Mouse (Mus musculus): Measurements from ENCODE around the gene Slc39a10.
A peak's percentile ranks its signal among the peaks of the same experiment; 100 is the strongest.

Slc39a10 gene

DNA sequence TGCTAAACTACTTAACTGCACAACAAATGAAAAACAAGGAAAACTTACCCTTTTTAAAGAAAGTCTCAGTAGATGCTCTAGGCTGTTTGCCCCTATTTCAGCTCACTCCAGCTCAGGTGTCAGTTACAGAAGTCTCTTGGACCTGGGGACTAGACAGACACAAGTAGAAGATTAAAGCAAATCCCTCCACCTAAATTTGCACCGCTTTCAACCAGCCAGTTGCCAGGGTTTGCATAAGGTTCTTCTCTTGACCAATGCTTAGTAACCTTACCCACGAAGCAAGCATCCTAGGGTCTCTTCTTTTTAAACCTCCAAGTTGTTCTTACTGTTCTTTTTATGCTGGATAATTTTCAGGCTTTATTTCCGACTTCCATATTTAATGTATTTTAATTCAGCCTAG, at the start of gene Slc39a10:
Gene Slc39a10 (minus strand): TSS at position 101 of the 400 bp plus-strand sequence.
- DNase-seq: no peak

DNA sequence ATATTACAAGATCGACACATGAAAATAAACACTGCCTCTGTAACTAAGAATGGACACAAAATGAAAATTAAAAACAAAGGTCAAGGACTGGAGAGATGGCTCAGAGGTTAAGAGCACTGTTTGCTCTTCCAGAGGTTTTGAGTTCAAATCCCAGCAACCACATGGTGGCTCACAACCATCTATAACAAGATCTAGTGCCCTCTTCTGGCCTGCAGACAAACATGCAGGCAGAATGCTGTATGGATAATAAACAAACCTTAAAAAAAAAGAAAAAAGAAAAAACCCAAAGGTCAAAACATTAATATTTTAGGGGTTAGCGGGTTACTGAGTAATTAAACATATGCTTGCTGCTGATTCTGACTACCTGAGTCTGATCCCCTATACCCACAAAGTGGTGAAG, 46.6 kb upstream of the Slc39a10 start:
- no peak for DNase-seq

DNA sequence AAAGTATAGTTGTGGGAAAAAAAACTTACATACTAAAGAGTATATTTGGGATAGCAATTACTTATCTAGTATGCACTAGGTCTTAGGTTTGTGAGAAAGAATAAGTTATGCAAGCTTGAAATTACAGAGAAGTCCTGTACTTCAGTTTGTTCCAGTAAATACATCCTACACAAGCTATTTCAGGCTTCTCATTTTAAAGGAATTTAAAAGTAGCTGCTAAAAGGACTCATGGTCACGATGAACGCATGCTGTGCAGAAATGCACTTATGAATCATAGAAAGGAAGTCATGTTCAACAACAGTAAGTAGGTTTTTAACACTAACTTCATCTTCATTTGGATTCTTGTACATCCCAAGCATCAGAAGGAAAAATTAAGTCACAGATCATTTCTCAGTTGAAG, 45.0 kb upstream of the Slc39a10 start:
- no peak for DNase-seq

DNA sequence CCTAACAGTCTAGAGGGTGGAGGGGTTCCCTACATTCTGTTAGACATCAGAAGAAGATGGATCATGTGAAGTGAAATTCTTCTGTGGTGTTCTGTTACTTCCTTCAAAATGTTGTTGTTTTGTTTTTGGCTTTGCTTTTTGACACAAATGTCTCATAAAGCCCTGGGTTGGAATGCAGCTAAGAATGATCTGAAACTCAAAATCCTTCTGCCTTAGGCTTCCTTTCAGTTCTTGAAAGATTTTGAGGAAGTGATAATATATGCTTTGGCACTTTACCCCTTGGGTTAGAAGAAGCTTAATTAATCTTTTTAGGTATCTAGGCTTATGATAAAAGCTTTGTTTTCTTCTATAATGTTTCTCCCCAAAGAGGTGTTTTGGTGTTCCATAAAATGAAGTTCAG, 34.5 kb upstream of the Slc39a10 start:
- no peak for DNase-seq

DNA sequence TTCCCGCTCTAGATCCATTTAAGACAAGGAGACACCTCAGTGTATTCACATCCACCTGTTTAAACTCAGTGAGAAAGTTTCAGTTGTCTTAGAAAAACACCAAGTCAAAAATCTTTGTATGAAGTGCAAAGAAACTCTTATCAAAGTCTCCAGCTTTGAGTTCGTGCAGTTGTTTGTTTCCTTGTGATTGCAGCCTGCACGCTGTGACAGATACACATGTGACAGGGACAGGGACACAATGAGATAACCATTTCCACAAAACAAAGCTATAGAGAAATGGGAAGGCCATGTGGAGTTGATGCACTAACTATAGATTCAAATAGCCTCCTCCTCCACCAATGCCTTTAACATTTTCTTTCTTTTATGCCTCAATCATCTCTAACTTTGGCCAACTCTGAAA, 33.6 kb upstream of the Slc39a10 start:
- no peak for DNase-seq

- no peak for DNase-seq
Measured at GRCm38 (mm10) chr1:46924992-46925391, 32.3 kb upstream of the Slc39a10 start.

DNA sequence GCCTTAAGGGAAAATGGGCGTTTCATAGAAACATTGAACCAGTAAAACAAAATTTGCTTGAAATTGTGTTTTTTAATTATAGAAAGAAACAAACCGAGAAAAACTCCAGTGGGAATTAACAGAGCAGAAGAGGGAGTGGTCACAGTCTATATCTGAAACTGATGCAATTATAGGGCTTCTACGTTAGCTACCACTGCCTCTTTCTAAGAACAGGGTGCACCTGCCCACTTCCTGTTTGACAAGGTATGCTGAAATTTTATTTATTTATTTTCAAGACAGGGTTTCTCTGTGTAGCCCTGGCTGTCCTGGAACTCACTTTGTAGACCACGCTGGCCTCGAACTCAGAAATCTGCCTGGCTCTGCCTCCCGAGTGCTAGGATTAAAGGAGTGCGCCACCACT, 30.3 kb upstream of the Slc39a10 start:
- DNase-seq: no peak

DNA sequence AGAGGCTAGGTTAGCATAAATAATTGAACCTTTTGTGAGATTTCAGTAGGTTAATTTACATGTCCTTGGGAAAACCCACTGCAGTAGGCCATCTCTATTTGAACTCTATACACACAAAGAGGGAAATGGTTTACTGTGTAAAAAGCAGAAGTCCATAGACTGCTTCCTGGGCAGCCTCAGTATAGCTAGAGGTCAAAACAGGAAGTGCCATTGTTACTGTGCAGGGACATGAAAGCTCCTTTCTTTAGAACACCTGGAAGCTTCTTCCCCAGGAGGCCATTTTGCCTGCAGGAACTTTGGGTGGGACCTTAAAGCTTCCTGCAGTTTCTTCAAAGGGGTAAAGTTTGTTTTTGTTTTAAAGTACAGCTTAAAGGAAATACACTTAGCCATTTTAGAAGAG, 29.0 kb upstream of the Slc39a10 start:
- no peak for DNase-seq

DNA sequence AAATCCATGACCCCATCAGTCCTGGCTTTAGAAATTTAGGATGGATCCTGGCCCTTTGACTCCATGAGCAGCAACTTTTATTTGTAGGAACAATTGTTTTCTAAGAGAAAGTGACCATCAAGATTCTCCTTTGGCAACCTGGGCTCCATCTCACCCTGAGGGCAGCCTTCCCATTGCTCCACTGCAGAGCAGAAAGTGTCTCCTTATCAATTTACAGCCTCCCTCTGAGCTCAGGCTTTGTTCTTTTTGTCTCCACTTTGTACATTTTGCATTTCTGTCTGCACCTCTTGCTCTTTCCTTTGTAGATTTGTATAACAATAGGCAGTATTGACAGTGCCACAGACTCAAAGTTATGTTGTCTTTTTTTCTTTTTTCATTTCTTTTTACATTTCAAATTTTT, 23.6 kb upstream of the Slc39a10 start:
- no peak for DNase-seq

- no peak for DNase-seq
Measured at GRCm38 (mm10) chr1:46914349-46914748, 21.7 kb upstream of the Slc39a10 start.

GRCm38 (mm10) chr1:46912506-46913156, 20.0 kb upstream of the Slc39a10 start:
- no peak for DNase-seq

DNA sequence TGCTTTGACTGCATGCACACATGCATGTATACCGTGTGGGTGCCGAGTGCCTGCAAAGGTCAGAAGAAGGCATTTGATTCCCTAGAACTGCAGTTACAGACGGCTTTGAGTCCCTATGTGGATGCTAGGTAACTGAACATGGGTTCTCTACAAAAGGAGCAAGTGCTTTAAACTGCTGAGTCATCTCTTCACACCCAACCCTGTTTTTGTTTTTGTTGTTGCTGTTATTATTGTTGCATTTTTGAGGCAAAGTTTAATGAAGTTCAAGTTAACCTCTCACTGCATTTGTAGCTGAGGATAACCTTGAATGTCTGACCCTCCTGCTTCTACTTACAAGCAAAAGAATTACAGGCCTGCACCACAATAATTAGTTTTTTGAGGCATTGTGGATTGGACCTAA, 17.5 kb upstream of the Slc39a10 start:
- DNase-seq: no peak

DNA sequence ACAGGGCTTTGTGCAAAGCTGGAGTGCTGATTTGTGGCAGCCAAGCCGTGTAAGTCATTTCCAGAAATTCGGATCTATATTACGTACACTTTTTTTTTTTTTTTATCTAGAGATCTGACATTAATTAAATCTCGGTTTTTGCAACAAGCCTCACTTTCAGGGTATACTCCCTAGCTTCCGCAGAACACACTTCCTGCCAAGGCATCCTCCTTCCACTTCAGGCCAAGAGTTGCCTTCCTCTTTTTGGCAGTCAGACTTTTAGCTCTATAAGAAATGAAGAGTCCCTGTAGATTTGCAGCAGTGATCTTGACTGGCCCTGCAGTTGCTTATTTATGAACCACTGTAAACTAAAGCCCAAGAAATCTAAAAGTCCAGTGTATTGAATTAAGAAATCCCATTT, 13.1 kb upstream of the Slc39a10 start:
- DNase-seq: no peak

DNA sequence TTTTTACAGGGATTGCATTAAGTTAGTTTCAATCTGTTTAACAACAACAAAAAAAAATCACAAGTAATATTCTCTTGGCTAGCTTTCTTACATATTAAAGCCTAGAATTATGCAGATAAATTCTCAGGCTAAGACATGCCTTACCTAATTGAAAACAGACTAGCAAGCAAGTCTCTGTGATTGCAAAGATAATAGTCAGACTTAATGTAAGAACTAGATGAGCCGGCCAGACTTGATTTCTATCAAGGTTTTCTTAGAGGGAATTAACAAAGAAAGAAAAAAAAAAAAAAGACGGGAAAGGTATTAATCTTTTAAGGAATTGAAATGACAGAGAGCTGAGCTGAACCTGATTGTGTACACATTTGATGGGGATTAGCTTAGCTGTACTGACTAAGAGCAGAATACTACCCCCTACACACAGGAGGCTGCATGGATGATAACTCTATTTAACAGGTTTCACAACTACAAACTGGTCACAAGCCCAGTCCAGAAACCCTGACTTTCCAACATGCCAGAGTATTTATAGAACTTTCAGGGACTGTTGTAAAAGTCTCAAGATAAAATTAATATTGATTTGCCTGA, 9.5 kb upstream of the Slc39a10 start:
- DNase-seq: no peak

DNA sequence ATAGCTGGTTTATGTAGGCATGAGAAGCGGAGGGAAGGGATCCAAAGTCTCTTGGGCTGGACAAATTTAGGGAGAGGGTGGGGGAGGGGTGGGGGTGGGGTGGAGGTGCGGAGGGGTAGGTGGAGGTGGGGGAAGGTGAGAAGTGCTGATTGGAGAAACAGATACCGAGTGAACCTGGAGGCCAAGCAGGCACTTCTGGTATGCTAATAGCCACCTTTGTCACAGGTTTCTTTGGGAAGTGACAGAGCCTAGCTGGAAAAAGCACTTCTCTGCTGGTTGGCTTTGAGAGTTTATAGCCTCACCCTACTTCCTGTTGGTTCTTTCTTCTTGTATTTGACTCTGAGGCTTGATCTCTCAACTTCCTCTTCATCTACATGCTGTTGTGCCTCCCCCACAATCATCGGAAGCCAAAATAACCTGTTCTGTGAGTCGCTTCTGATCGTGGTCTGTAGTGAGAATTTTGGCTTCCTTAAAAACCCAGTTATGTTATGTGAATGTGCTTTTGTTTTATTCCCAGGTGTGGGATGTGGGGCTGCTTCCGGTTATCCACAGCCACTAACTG, 1.7 kb upstream of the Slc39a10 start:
- no peak for DNase-seq

GRCm38 (mm10) chr1:46888726-46889125, 3.9 kb downstream of the Slc39a10 start:
- no peak for DNase-seq

- DNase-seq: no peak
Measured at GRCm38 (mm10) chr1:46888324-46888723, 4.3 kb downstream of the Slc39a10 start.

- no peak for DNase-seq
Measured at GRCm38 (mm10) chr1:46887908-46888307, 4.7 kb downstream of the Slc39a10 start.

DNA sequence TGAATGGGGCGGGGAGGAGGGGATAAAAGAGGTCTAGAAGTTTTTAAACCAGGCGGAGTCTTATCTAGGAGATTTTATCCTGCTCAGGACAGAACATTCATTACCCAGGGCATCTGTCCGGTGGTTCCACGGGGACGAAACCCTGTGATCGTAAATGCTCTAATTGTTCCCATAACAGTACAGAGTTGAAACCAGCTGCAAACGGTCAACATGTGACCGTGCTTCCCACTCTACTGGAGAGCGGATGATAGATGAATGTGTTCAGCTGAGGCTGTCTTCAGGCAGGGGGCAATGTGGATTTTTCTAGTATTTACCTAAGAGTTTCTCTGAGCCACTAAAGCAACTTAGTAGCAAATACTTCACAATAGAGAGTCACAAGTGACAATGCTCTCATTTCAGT, 6.6 kb downstream of the Slc39a10 start:
- DNase-seq: no peak

- peak; percentile 6 for DNase-seq
Measured at GRCm38 (mm10) chr1:46885231-46885630, 7.4 kb downstream of the Slc39a10 start.

GRCm38 (mm10) chr1:46879951-46880350, 12.7 kb downstream of the Slc39a10 start:
- DNase-seq: no peak

GRCm38 (mm10) chr1:46873770-46874169, 18.9 kb downstream of the Slc39a10 start:
- no peak for DNase-seq

GRCm38 (mm10) chr1:46869788-46870187, 22.9 kb downstream of the Slc39a10 start:
- DNase-seq: no peak

- peak; percentile 57 for DNase-seq
Measured at GRCm38 (mm10) chr1:46864175-46864885, 28.3 kb downstream of the Slc39a10 start.
